Mouse (Mus musculus): ENCODE results near the gene Fnbp4.
"Not testable (repeated sequence)": the region's sequence is repeated elsewhere in the genome, so short reads cannot be mapped to it uniquely, and the experiment has no call there.

The Fnbp4 gene

GRCm38 (mm10) chr2:90782901-90783486, 37.8 kb downstream of the Fnbp4 start:
- DNase-seq (ENCODE audit: low read depth), result no peak

DNA sequence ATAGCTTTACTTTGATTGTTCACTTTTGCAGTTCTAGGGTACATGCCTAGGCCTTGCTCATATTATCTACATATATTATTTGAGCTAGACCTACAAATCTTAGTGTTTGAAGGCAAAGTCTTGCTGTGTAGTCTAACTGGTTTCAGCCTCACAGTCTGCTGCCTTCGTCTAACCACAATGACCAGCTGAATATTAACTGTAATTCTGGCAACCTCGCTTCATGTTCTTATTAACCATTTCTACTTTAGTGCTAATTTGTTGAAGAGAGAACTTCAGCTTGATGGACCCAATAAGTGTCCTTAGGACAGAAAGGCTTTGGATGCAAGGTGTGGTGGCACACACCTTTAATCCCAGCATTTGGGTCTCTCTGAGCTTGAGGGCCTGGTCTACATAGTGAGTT, 43.0 kb downstream of the Fnbp4 start:
- no peak for DNase-seq (ENCODE audit: low read depth)

DNA sequence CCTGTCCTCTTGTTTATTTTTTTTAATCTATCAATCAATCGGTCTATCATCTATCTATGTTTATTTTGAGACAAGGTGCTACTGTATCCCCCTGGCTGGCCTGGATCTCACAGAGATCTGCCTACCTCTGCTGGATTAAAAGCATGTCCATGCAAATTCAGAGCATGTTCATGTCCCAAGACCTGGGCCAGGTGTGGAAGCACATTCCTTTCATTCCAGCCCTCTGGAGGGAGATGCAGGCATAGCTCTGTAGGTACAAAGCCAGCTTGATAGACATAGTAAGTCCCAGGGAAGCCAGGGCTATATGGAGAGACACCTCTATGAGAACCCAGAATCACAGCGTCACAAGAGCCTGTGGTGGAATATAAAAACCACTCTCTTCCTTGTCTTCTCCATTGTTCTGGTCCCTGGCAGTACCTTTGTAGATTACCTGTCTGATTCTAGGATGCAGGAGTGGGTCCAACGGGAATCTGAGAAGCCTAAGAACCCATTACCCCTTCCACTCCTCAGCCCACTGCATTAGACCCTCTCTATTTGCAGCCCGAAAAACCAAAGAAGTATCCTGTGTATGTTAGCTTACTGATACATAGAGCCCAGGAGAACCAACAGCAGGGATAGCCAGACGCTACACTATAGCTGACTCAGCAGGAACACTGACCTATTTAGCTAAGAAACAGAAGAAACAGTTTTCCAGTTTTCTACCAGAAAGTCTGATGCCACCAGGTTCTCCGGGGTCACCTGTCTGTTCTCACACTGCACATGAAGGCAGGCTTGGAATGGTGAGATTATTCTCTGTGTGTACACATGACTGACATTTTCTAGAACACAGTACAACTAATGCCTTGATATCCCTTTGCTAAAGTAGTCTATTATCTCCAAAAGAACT, 63.3 kb downstream of the Fnbp4 start:
- DNase-seq (ENCODE audit: low read depth), result no peak

- no peak for DNase-seq (ENCODE audit: low read depth)
These were observed 65.6 kb downstream of the Fnbp4 start for GRCm38 (mm10) chr2:90810751-90811150.

DNA sequence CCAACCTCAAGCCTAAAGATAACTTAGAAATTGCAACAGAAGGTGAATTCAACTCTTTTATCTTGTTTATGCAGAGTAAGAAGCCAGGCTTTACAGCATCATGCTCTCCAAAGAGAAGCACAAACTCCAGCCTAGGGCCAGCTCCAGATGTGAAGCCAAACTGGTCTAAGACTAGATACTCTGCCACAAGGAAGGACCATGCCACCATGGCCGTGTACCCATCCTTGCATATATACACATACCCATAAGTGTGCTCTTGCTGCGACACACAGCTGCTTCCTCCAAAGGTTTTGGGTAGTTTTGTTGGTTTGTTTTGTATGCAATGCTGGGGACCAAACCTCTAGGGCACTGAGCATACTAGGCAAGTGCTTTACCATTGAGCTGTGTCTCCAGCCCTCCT, 70.1 kb downstream of the Fnbp4 start:
- DNase-seq (ENCODE audit: low read depth), result no peak

DNA sequence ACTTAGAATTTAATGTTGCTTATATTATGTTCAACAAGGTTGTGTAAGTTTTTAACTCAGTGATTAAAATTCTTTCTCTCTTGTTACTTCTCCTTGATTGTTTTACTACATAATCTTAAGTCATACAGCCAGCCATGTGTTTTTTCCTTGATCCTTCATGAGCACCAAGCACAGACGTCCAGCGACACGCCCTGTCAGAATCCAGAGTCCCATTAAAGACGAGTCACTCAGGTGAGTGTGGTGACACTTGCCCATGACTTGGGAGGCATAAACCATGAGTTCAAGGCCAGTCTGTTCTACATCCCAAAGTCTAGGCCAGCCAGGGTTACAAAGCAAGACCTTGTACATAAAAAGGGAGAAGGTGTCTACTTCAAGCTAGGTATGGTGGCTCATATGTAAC, 71.0 kb downstream of the Fnbp4 start:
- DNase-seq (ENCODE audit: low read depth), result no peak

- no peak for DNase-seq (ENCODE audit: low read depth)
These were observed 73.5 kb downstream of the Fnbp4 start for GRCm38 (mm10) chr2:90818710-90819109.

GRCm38 (mm10) chr2:90820894-90821293, 75.7 kb downstream of the Fnbp4 start:
- DNase-seq (ENCODE audit: low read depth), result no peak

DNA sequence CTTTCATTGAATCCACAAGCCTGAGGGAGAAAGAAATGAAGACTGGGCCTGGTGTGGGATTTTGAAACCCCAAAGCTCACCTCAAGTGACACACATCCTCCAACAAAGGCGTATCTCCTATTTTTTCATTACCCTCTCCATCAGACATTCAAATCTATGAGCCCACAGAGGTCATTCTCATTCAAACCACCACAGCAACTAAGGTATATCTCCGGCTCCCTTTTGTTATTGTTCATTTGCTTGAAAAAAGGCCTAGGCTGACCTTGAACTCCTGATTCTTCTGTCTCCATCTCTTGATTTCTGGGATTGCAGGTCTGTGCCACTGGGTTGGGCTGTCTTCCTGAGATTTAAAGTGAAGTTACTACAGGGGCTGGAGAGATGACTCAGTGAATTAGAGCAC, 77.8 kb downstream of the Fnbp4 start:
- DNase-seq (ENCODE audit: low read depth), result no peak

- DNase-seq (ENCODE audit: low read depth), result no peak
These were observed 78.6 kb downstream of the Fnbp4 start for GRCm38 (mm10) chr2:90823781-90824180.

- DNase-seq (ENCODE audit: low read depth), result not testable (repeated sequence)
These were observed 79.4 kb downstream of the Fnbp4 start for GRCm38 (mm10) chr2:90824528-90824927.

DNA sequence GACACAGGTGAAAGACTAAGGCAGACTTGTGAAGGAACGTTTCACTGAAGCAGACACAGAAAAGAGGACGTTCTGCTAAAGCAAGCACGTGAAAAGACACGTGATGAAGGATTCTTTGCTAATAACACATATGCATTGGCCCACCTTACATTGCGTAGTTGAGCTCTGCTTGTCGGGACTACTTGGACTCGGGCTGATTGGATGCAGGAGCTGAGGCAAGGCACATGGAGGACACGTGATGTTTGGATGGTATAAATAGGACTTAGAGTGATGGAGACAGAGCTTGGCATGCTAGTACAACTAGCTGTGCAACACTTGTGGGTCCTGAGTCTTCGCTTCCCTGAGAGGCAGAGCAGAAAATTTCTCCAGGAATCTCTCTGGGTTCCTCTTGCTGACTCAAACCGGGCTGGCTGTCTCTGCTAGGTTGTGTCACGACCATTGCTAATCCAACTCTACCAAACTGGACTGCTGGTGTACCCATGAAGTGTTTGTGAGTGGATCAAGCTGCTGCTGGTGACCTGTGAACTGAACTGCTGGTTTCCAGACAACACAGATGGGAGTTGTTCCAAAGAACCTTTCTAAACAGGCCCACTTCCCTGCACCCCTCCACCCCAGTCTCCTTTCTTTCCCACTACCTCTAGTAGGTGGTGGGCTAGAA, 80.5 kb downstream of the Fnbp4 start:
- peak; percentile 23 for DNase-seq (ENCODE audit: low read depth)

DNA sequence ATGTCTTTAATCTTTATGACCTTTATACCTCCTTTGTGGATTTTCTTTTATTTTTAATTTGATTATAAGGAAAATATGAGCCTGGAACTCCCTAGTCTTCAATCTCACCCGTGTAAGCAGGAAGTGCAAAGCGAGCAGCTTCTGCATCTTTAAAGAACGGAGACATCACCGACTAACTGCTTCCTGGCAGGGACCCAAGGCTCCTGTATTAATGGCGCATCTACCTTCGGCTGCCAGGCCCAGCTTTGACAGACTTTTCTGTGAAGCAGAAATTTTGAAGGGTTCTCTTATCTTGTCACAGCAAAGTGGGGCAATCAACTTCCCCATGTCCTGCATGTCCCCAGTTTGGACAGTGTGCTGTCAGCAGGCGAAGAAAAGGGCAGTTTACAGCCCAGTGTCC, 83.6 kb downstream of the Fnbp4 start:
- no peak for DNase-seq (ENCODE audit: low read depth)

All from NIH3T3 (cell line).